Mouse (Mus musculus) liver, embryonic 14.5 days (tissue): ENCODE data around the gene Ctnna2.

Source experiments
- CTCF ChIP-seq: IDR thresholded peaks from 2 replicates; pipeline ENCODE4 v1.5.1; 2016; ENCODE audit warnings: antibody characterized with exemption, low read depth, control low read depth
- EP300 ChIP-seq: IDR thresholded peaks from 2 replicates; pipeline ENCODE4 v1.6.1; 2016; ENCODE audit warnings: antibody characterized with exemption, low read depth

- TF ChIP-seq CTCF (no peak), EP300 (no peak)
These were observed 176.9 kb downstream of the Ctnna2 start for GRCm38 (mm10) chr6:77802604-77803003.
